Mouse (Mus musculus) cortical plate, adult 2 months (tissue): Measurements from ENCODE around the gene Tpsg1. TPM values are rescaled to one million over a fixed set of nuclear protein-coding genes. Genes with fewer than 3 reads are reported as not detected.

Experiments used
- H3K27ac ChIP-seq: fragments of 200-500 bp; 2 replicates; pipeline ENCODE4 v1.5.1; 2012; ENCODE audit warnings: low read length, control low read depth, inconsistent platforms; ENCODE audit not compliant: insufficient read depth
- H3K4me1 ChIP-seq: fragments of 200-500 bp; 2 replicates; pipeline ENCODE4 v1.6.1; 2011; ENCODE audit warnings: low read length; ENCODE audit not compliant: control insufficient read depth, insufficient read depth
- H3K4me3 ChIP-seq: fragments of 200-500 bp; 2 replicates; pipeline ENCODE4 v1.5.1; 2011; ENCODE audit warnings: mild to moderate bottlenecking, low read length, control low read depth; ENCODE audit not compliant: insufficient read depth
- CTCF ChIP-seq: fragments of 200-500 bp; IDR thresholded peaks from 2 replicates; pipeline ENCODE4 v1.5.1; 2011; ENCODE audit warnings: mild to moderate bottlenecking, control low read depth, low read length; ENCODE audit not compliant: insufficient read depth; ENCODE audit errors: extremely low read depth
- POLR2A ChIP-seq: fragments of 200-500 bp; IDR thresholded peaks from 2 replicates; pipeline ENCODE4 v1.6.1; 2011; ENCODE audit warnings: mild to moderate bottlenecking, low read length, control low read depth; ENCODE audit not compliant: insufficient read depth; ENCODE audit errors: extremely low read depth
- polyA plus RNA-seq: library from polyadenylated mRNA; depleted of rRNA; stranded (reverse); fragments of >200 nt; gene quantifications from 2 replicates; pipeline ENCODE4 v1.2.3, GENCODE M21; 2012; rRNA removed

Gene Tpsg1
- polyA plus RNA-seq, 1 experiment: not detected

- Histone ChIP-seq H3K27ac (no peak overlapping the region), H3K4me1 (peaks cover 4% of the 10 kb centered on the region), H3K4me3 (no peak overlapping the region)
- no peak for TF ChIP-seq POLR2A
- no peak for TF ChIP-seq CTCF
These were observed 47.1 kb downstream of the Tpsg1 start for GRCm38 (mm10) chr17:25416219-25416618.

- TF ChIP-seq POLR2A (no peak), CTCF (no peak)
- Histone ChIP-seq H3K27ac (no peak overlapping the region), H3K4me3 (no peak overlapping the region), H3K4me1 (peaks cover 4% of the 10 kb centered on the region)
These were observed 48.9 kb downstream of the Tpsg1 start for GRCm38 (mm10) chr17:25417990-25418389.

GRCm38 (mm10) chr17:25418926-25419325, 49.9 kb downstream of the Tpsg1 start:
- Histone ChIP-seq H3K4me1 (peaks cover 4% of the 10 kb centered on the region), H3K27ac (peak overlapping the region; percentile 51; the same call in 1 of the 2 replicates)

GRCm38 (mm10) chr17:25420998-25421397, 51.9 kb downstream of the Tpsg1 start:
- H3K27ac ChIP-seq: no peak overlapping the region
- H3K4me3 ChIP-seq: no peak overlapping the region
- TF ChIP-seq CTCF (no peak), POLR2A (no peak)
- H3K4me1 ChIP-seq: peaks cover 4% of the 10 kb centered on the region

More at GRCm38 (mm10) chr17:25418926-25419325, 49.9 kb downstream of the Tpsg1 start:
- TF ChIP-seq POLR2A (no peak), CTCF (no peak)
- H3K4me3 ChIP-seq: no peak overlapping the region

Other genes starting within 250 kb of the Tpsg1 start
- 0.19 and 0.34 TPM in 2 replicates for gene Ptx4, start 248.5 kb upstream of the Tpsg1 start, polyA plus RNA-seq
- gene Clcn7, start 235.9 kb upstream of the Tpsg1 start, polyA plus RNA-seq: 45.6 and 47.0 TPM in 2 replicates
- gene Ccdc154, start 206.8 kb upstream of the Tpsg1 start, polyA plus RNA-seq: not detected in 2 replicates
- not detected in 2 replicates for gene Gm38655, start 193.8 kb upstream of the Tpsg1 start, polyA plus RNA-seq
- gene BC003965, start 184.7 kb upstream of the Tpsg1 start, polyA plus RNA-seq: 22.9 and 23.9 TPM in 2 replicates
- 37.6 and 42.9 TPM in 2 replicates for gene Unkl, start 180.9 kb upstream of the Tpsg1 start, polyA plus RNA-seq
- gene Gnptg, start 129.1 kb upstream of the Tpsg1 start, polyA plus RNA-seq: 121 and 126 TPM in 2 replicates
- gene Tsr3, start 129.1 kb upstream of the Tpsg1 start, polyA plus RNA-seq: 35.3 and 35.6 TPM in 2 replicates
- gene Baiap3, start 112.9 kb upstream of the Tpsg1 start, polyA plus RNA-seq: 4.3 and 5.4 TPM in 2 replicates
- 257 and 264 TPM in 2 replicates for gene Ube2i, start 94.7 kb upstream of the Tpsg1 start, polyA plus RNA-seq
- gene Prss34, start 70.9 kb upstream of the Tpsg1 start, polyA plus RNA-seq: not detected in 2 replicates
- gene Prss28, start 60.6 kb upstream of the Tpsg1 start, polyA plus RNA-seq: not detected in 2 replicates
- not detected in 2 replicates for gene Prss29, start 50.6 kb upstream of the Tpsg1 start, polyA plus RNA-seq
- 0.06 TPM in 1 of 2 replicates, not detected in the other for gene Tpsab1, start 23.7 kb upstream of the Tpsg1 start, polyA plus RNA-seq
- gene Tpsb2, start 3.0 kb upstream of the Tpsg1 start, polyA plus RNA-seq: 0.13 and 0.76 TPM in 2 replicates
- 39.6 and 49.8 TPM in 2 replicates for gene Cacna1h, start 64.5 kb downstream of the Tpsg1 start, polyA plus RNA-seq
- gene Tekt4, start 85.3 kb downstream of the Tpsg1 start, polyA plus RNA-seq: 0.85 and 1.1 TPM in 2 replicates
- gene Sstr5, start 128.0 kb downstream of the Tpsg1 start, polyA plus RNA-seq: 0.10 and 0.11 TPM in 2 replicates
- 42.5 and 51.6 TPM in 2 replicates for gene Sox8, start 201.4 kb downstream of the Tpsg1 start, polyA plus RNA-seq
- gene Lmf1, start 209.8 kb downstream of the Tpsg1 start, polyA plus RNA-seq: 17.2 and 17.9 TPM in 2 replicates